Mouse (Mus musculus) cerebellum, adult (tissue): ENCODE results near the gene Dlec1.

Source experiments
- ATAC-seq: cut with Nextera tagmentation; 2 replicates; pipeline ENCODE4 v1.9.2; 2017; ENCODE audit warnings: mild to moderate bottlenecking, moderate library complexity, mixed read lengths; ENCODE audit not compliant: insufficient number of reproducible peaks, low FRiP score, low TSS enrichment

Dlec1 gene

DNA sequence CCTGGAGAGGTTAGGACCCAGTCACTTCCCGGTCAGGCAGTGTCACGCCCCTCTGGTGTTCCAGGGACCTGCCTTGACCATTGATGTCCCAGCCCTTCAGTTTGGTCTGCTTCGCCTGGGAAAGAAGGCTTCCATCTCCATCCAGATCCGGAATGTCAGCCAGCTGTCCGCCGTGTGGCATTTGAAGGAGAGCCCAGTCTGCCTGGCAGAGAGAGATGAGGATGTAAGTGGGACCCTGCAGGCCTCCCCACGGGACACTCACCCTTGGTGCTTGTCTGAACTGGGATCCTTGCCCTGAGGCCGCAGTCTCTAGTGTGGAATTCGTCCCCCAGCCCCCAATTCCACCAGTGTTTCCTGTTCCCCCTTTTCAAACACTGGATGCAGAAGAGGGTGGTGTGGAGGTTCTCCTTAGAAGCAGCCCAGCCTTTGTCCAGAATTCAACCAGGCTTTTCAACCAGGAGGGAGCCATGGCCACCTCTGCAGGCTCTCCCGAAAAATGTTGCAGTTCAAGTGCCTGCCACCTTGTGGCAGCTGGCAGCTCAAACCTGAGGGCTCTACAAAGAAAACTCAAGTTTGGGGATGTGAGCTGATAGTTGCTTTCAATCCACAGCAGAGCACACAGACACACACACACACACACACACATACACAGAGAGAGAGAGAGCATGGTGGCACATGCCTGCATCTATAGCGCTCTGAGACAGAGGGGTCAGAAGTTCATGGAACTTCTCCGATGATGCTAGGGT, 26.3 kb downstream of the Dlec1 start:
- no peak for ATAC-seq

- ATAC-seq, result no peak
Observed at GRCm38 (mm10) chr9:119130692-119131091, 28.4 kb downstream of the Dlec1 start.

DNA sequence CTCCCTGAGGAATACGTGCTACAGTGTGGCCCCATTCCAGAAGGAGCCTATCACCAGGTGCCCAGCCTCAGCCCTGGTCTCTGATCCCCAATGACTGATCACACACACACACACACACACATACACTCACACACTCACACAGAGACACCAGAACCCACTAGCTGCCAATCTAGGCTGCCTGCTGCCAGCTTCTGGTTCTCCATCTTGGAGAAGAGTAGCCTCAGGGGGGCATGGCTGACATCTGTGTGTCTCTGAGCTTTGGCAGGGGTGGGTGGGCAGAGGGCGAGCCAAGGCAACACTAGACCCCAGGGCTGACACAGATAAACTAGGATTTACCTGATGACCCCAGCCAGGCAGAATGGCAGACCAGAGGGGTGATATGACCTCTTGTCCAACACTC, 36.6 kb downstream of the Dlec1 start:
- no peak for ATAC-seq

GRCm38 (mm10) chr9:119142066-119142465, 39.8 kb downstream of the Dlec1 start:
- no peak for ATAC-seq

- no peak for ATAC-seq
Observed at GRCm38 (mm10) chr9:119143372-119143771, 41.1 kb downstream of the Dlec1 start.

DNA sequence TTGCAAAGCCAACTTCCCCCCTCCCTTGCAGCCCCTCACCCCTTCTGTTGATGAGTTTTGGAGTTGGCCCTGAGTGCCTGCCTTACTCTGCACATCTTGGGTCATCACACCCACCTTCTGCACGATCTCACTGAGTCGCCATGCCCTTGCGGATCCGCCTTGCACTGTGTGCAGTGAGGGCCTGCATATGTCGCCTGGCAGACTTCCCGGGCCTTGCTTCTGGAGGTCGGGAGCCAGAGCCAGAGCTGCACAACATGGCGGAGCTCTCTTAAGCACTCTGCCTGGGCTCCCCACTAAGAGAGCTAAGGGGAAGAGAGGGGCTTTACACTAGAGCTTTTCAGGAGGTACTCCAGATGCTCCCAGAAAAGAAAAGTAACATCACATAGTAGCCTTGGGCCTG, 42.4 kb downstream of the Dlec1 start:
- no peak for ATAC-seq

DNA sequence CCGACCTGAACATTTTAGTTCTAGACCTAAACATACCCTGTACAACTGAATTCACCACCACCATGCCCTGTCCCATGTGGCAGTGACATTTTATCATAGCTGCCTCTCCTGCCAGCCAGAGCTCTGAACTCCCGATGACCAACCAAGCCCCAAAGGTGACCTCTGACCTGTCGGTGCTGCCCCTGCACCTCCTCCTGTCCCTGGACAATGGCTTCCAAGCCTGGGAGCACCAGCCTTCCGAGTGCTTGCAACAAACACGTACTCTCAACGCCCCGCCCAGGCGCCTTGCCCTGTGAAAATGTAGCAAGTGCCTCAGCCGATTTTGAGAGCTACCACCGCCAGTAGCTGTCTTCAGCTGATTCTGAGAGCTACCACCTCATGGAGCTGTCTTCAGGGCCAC, 42.9 kb downstream of the Dlec1 start:
- no peak for ATAC-seq

GRCm38 (mm10) chr9:119145638-119146037, 43.4 kb downstream of the Dlec1 start:
- ATAC-seq, result no peak

DNA sequence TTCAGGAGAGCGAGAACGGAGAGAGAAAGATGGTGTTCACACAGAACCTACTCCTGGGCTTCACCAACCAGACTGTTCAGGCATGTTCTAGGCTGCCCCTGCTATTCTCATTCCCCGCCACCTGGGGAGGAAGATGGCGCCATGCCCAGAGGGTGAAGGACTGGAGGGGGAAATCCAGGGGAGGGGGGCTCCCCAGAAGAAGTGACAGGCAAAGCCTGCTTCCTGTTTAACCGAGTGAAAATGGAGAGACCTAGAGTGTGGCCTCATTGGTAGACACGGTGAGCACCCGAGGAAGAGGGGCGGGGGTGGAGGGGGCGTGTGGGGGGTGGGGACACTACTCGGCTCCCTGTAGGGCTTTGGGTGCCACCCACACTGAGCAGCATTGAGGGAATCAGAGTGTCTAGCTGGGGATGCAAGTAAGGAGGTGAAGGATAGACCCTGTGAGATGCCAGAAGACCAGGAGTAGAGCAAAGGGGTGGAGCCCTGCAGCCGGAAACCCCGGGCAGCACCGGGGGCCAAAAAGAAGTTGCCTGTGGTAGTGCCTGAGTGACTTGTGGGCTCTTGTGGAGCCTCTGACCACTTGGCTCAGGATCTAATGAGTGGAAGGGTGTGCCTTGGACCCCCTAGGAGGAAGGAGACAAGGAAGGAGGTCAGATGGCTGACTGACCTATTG, 44.0 kb downstream of the Dlec1 start:
- ATAC-seq, result no peak

- no peak for ATAC-seq
Observed at GRCm38 (mm10) chr9:119149601-119150000, 47.3 kb downstream of the Dlec1 start.

- ATAC-seq, result no peak
Observed at GRCm38 (mm10) chr9:119151751-119152150, 49.5 kb downstream of the Dlec1 start.

DNA sequence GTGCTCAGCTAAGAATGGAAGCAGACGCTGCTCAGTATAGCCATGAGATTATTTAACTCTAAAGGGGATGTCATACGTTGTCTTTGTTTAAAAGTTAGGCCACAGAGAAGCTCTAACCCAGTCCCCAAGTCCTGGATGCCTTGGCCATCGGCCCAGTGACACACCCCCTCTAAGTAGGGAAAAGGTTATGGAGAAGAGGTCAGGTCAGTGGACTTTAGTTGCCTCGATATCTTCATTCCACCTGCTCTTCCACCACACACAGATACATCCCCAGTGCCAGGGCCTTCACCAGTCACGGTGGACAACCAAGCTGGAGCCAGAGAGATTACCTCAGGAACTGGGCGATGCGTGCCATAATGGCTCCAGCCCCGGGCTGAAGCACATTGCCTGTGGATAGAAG, 53.1 kb downstream of the Dlec1 start:
- no peak for ATAC-seq

GRCm38 (mm10) chr9:119155826-119156225, 53.5 kb downstream of the Dlec1 start:
- no peak for ATAC-seq

GRCm38 (mm10) chr9:119156278-119157201, 54.3 kb downstream of the Dlec1 start, which contains the start of gene Acaa1b:
Gene Acaa1b, minus strand, starts transcription at chr9:119157093.
- peak; percentile 28 for ATAC-seq

GRCm38 (mm10) chr9:119158861-119159260, 56.6 kb downstream of the Dlec1 start, which contains the start of gene Gm47289:
Gene Gm47289, plus strand, starts transcription at chr9:119159161.
- no peak for ATAC-seq

DNA sequence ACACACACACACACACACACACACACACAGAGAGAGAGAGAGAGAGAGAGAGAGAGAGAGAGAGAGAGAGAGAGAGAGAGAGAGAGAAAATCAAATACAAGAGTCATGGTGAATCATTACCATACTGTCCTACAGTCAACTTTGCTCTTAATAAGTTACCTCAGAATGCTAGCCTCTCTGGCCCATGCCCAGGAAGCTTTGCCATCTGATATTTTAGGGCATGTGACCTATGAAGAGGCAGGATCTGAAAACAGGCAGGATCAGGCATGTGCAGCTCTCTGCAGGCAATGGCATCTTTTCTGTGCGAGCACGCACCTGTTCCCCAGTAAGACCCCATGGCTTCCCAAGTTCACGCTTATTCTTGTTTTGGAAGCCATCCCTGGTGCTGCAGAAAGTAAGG, 58.4 kb downstream of the Dlec1 start:
- no peak for ATAC-seq

- no peak for ATAC-seq
Observed at GRCm38 (mm10) chr9:119164743-119165142, 62.5 kb downstream of the Dlec1 start.

- no peak for ATAC-seq
Observed at GRCm38 (mm10) chr9:119165548-119165947, 63.3 kb downstream of the Dlec1 start.

DNA sequence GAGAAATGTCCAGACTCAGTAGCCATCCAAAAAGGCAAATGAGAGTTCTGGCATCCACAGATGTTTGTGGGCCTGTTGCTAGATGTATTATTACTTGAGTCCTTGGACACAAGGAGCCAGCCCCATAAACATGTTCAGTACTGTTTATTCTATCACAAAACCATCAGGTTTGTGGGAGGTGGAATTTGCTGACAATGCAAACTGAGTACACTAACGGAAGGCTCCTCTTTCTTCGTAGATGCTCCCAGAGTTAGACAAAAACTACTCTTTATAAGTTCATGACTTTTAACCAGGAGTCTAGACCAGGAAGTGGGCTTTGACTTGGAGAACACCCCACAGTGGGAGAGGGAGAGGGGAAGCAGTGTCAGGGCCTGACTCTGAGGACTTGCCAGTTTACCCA, 65.3 kb downstream of the Dlec1 start:
- no peak for ATAC-seq

DNA sequence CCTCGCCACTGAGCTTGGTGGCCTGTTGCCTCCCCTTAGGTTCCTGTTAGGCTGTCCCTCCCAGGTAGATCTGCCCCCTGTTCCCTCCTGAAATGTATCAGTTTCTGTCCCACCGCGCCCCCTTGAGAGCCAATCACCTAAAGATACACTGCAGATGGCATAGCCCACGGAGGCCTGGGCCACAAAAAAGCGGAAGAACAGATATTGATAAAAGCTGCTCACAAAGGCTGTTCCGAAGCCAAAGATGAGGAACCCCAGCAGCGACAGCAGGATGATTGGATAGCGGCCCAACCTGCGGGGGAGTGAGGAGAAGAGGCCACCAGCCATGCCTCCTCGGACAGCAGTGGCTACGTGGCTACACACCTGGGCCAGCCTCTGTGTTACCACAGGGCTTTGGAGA, 77.0 kb downstream of the Dlec1 start:
- no peak for ATAC-seq

GRCm38 (mm10) chr9:119181241-119181728, 79.0 kb downstream of the Dlec1 start:
- no peak for ATAC-seq
